Mouse (Mus musculus): ENCODE data around the gene Suclg2. TPM values are rescaled to one million over a fixed set of nuclear protein-coding genes. Genes with fewer than 3 reads are reported as not detected.

Gene Suclg2
- polyA plus RNA-seq, 2 experiments: 30.7 to 48.9 TPM

- Histone ChIP-seq H3K27me3 (ENCODE audit: control insufficient read depth, insufficient read depth, low read length) (no peaks in the 10 kb centered on the region), H3K9me3 (ENCODE audit: control insufficient read depth, low read length) (no peaks in the 10 kb centered on the region), H3K4me1 (ENCODE audit: control insufficient read depth, insufficient read depth, low read length) (peaks cover 7% of the 10 kb centered on the region), H3K9ac (ENCODE audit: low read depth, low read length, severe bottlenecking) (no peak overlapping the region), H3K4me2 (replicated peaks; ENCODE audit: low read depth, low read length, severe bottlenecking) (no peak overlapping the region), H3K36me3 (ENCODE audit: control insufficient read depth, insufficient read depth, low read length) (0 out of 2 replicates have a peak, but pooled peaks cover 2% of the 10 kb centered on the region), H3K4me3 (replicated peaks; ENCODE audit: low read length) (no peak overlapping the region), H3K27ac (replicated peaks; ENCODE audit: low read depth, low read length) (no peak overlapping the region)
- no peak for TF ChIP-seq POLR2A (IDR thresholded peaks at IDR 0.05; ENCODE audit: borderline replicate concordance, extremely low read depth, insufficient read depth, insufficient read length)
- DNase-seq (ENCODE audit: low spot score) (no peak), ATAC-seq (ENCODE audit: low FRiP score, low read depth) (no peak)
- 48% methylated on average over 6 of the region's 6 CpGs for WGBS
Measured at GRCm38 (mm10) chr6:95651391-95651876, 67.2 kb downstream of the Suclg2 start.

DNA sequence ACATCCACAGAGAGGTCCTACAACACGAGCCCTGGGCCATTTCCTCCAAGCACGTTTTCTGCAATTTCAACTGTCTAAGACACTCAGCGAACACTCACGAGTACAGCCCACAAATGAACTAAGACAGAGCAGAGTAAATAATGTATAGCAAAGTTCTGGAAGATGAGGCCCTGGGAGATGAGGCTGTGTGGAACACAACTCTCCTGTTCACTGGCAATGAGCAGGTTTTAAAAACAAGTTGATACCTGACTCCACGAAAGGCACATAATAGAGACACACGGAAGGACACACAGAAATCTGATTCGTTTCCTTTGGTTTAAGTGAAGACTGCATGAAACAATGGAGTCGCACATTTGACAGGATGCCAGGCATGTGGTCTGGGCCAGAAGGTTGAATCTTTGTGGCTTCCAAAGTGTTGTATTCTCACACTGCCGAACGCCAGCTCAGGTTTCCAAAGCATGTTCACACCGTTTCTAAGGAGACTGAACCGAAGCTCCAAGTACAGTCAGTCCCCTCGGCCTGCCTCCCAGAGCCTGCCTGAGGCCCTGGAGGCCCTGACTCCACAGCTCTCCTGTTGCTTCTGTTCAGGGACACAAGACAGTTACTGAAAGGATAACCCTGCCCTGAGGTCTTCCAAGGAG is 68.4 kb downstream of the Suclg2 start:
- Histone ChIP-seq H3K27ac (replicated peaks; ENCODE audit: low read depth, low read length) (no peak overlapping the region), H3K4me3 (replicated peaks; ENCODE audit: low read length) (no peak overlapping the region), H3K4me2 (replicated peaks; ENCODE audit: low read depth, low read length, severe bottlenecking) (no peak overlapping the region), H3K27me3 (ENCODE audit: control insufficient read depth, insufficient read depth, low read length) (no peaks in the 10 kb centered on the region), H3K9me3 (ENCODE audit: control insufficient read depth, low read length) (no peaks in the 10 kb centered on the region), H3K9ac (ENCODE audit: low read depth, low read length, severe bottlenecking) (no peak overlapping the region), H3K4me1 (ENCODE audit: control insufficient read depth, insufficient read depth, low read length) (peaks cover 7% of the 10 kb centered on the region), H3K36me3 (ENCODE audit: control insufficient read depth, insufficient read depth, low read length) (0 out of 2 replicates have a peak, but pooled peaks cover 2% of the 10 kb centered on the region)
- TF ChIP-seq POLR2A (IDR thresholded peaks at IDR 0.05; ENCODE audit: borderline replicate concordance, extremely low read depth, insufficient read depth, insufficient read length): no peak
- peak; percentile 61 for DNase-seq (ENCODE audit: low spot score)
- ATAC-seq (ENCODE audit: low FRiP score, low read depth): peak; percentile 47; the same call in 1 of the 2 replicates
- WGBS: 38% methylated on average over 13 of the region's 13 CpGs

- WGBS: 79% methylated on average over 10 of the region's 10 CpGs
- Histone ChIP-seq H3K36me3 (ENCODE audit: control insufficient read depth, insufficient read depth, low read length) (0 out of 2 replicates have a peak, but pooled peaks cover 2% of the 10 kb centered on the region), H3K9me3 (ENCODE audit: control insufficient read depth, low read length) (no peaks in the 10 kb centered on the region), H3K4me3 (replicated peaks; ENCODE audit: low read length) (no peak overlapping the region), H3K27me3 (ENCODE audit: control insufficient read depth, insufficient read depth, low read length) (no peaks in the 10 kb centered on the region), H3K9ac (ENCODE audit: low read depth, low read length, severe bottlenecking) (no peak overlapping the region), H3K4me1 (ENCODE audit: control insufficient read depth, insufficient read depth, low read length) (peaks cover 7% of the 10 kb centered on the region), H3K27ac (replicated peaks; ENCODE audit: low read depth, low read length) (no peak overlapping the region), H3K4me2 (replicated peaks; ENCODE audit: low read depth, low read length, severe bottlenecking) (no peak overlapping the region)
- ATAC-seq (ENCODE audit: low FRiP score, low read depth) (no peak), DNase-seq (ENCODE audit: low spot score) (no peak)
- no peak for TF ChIP-seq POLR2A (IDR thresholded peaks at IDR 0.05; ENCODE audit: borderline replicate concordance, extremely low read depth, insufficient read depth, insufficient read length)
Measured at GRCm38 (mm10) chr6:95649123-95649663, 69.4 kb downstream of the Suclg2 start.

- H3K4me1 ChIP-seq (ENCODE audit: control insufficient read depth, insufficient read depth, low read length): 0 out of 2 replicates have a peak, but pooled peaks cover 2% of the 10 kb centered on the region
- H3K9me3 ChIP-seq (ENCODE audit: control insufficient read depth, low read length): no peaks in the 10 kb centered on the region
- no peak overlapping the region for H3K4me2 ChIP-seq (replicated peaks; ENCODE audit: low read depth, low read length, severe bottlenecking)
- no peaks in the 10 kb centered on the region for H3K36me3 ChIP-seq (ENCODE audit: control insufficient read depth, insufficient read depth, low read length)
- no peak for TF ChIP-seq POLR2A (IDR thresholded peaks at IDR 0.05; ENCODE audit: borderline replicate concordance, extremely low read depth, insufficient read depth, insufficient read length)
- H3K27me3 ChIP-seq (ENCODE audit: control insufficient read depth, insufficient read depth, low read length): no peaks in the 10 kb centered on the region
- H3K4me3 ChIP-seq (replicated peaks; ENCODE audit: low read length): no peak overlapping the region
- 89% methylated on average over 2 of the region's 2 CpGs for WGBS
- H3K9ac ChIP-seq (ENCODE audit: low read depth, low read length, severe bottlenecking): no peak overlapping the region
- H3K27ac ChIP-seq (replicated peaks; ENCODE audit: low read depth, low read length): no peak overlapping the region
- ATAC-seq (ENCODE audit: low FRiP score, low read depth) (no peak), DNase-seq (ENCODE audit: low spot score) (no peak)
Measured at GRCm38 (mm10) chr6:95637416-95637815, 81.2 kb downstream of the Suclg2 start.

DNA sequence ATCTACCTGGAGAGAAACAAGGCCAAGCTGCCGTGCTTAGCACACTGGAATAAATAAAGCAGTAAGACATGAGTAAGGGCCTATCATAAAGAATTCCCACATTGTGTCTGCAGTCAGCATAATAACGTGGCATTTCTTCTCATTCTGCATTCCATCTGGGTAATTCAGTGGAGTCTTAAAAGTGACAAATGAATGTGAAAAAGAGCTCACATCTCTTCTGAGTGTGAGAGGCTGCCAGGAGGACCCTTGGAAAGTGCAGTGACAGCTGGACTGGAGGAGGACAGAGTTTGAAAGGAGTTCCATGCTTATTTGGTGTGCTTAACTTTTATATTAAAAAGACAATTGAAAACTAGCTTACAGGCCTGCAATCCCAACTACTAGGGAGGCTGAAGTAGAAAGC is 83.2 kb downstream of the Suclg2 start:
- Histone ChIP-seq H3K9me3 (ENCODE audit: control insufficient read depth, low read length) (no peaks in the 10 kb centered on the region), H3K27ac (replicated peaks; ENCODE audit: low read depth, low read length) (no peak overlapping the region), H3K36me3 (ENCODE audit: control insufficient read depth, insufficient read depth, low read length) (no peaks in the 10 kb centered on the region), H3K4me3 (replicated peaks; ENCODE audit: low read length) (no peak overlapping the region), H3K4me2 (replicated peaks; ENCODE audit: low read depth, low read length, severe bottlenecking) (no peak overlapping the region), H3K27me3 (ENCODE audit: control insufficient read depth, insufficient read depth, low read length) (no peaks in the 10 kb centered on the region), H3K4me1 (ENCODE audit: control insufficient read depth, insufficient read depth, low read length) (0 out of 2 replicates have a peak, but pooled peaks cover 2% of the 10 kb centered on the region), H3K9ac (ENCODE audit: low read depth, low read length, severe bottlenecking) (no peak overlapping the region)
- 39% methylated on average over 2 of the region's 2 CpGs for WGBS
- no peak for TF ChIP-seq POLR2A (IDR thresholded peaks at IDR 0.05; ENCODE audit: borderline replicate concordance, extremely low read depth, insufficient read depth, insufficient read length)
- no peak for DNase-seq (ENCODE audit: low spot score)
- no peak for ATAC-seq (ENCODE audit: low FRiP score, low read depth)
